Mouse (Mus musculus): Measurements from ENCODE around the gene Sass6. TPM values are rescaled to one million over a fixed set of nuclear protein-coding genes. Genes with fewer than 3 reads are reported as not detected.
"Not testable (repeated sequence)": the region's sequence is repeated elsewhere in the genome, so short reads cannot be mapped to it uniquely, and the experiment has no call there.

The Sass6 gene
- polyA plus RNA-seq, 1 experiment from 2014 or later: 13.5 TPM

- Histone ChIP-seq H3K27me3 (ENCODE audit: control insufficient read depth, insufficient read depth, low read length) (no peaks in the 10 kb centered on the region), H3K4me1 (ENCODE audit: control insufficient read depth in 2 of 2, insufficient read depth in 2 of 2, low read length in 2 of 2) (peaks cover 4 to 50% of the 10 kb centered on the region in 2 experiments), H3K9me3 (ENCODE audit: control insufficient read depth, low read length) (no peaks in the 10 kb centered on the region), H3K36me3 (ENCODE audit: control insufficient read depth, insufficient read depth, low read length) (no peaks in the 10 kb centered on the region), H3K4me2 (ENCODE audit: low read length) (no peak overlapping the region), H3K27ac (replicated peaks in 1 of 2; ENCODE audit: control insufficient read depth in 1 of 2, insufficient read depth in 1 of 2, low read depth in 2 of 2, low read length in 2 of 2) (0 out of 4 replicates have a peak overlapping the region, but pooled peaks of 1 of the 2 experiments have one; percentile 39), H3K9ac (ENCODE audit: low read length) (no peak overlapping the region), H3K4me3 (ENCODE audit: control insufficient read depth in 1 of 2, insufficient read depth in 1 of 2, low read depth in 1 of 2, low read length in 2 of 2) (no peak overlapping the region)
- 76% methylated on average over 7 of the region's 7 CpGs for WGBS
- ATAC-seq (ENCODE audit: insufficient number of reproducible peaks, insufficient read depth, low FRiP score, low read depth): no peak
Observed at GRCm38 (mm10) chr3:116656184-116656965, 61.6 kb downstream of the Sass6 start.

- peaks cover 3 to 44% of the 10 kb centered on the region in 2 experiments for H3K4me1 ChIP-seq (ENCODE audit: control insufficient read depth in 2 of 2, insufficient read depth in 2 of 2, low read length in 2 of 2)
- no peaks in the 10 kb centered on the region for H3K27me3 ChIP-seq (ENCODE audit: control insufficient read depth, insufficient read depth, low read length)
- H3K36me3 ChIP-seq (ENCODE audit: control insufficient read depth, insufficient read depth, low read length): no peaks in the 10 kb centered on the region
- no peak overlapping the region for H3K9ac ChIP-seq (ENCODE audit: low read length)
- H3K27ac ChIP-seq (replicated peaks in 1 of 2; ENCODE audit: control insufficient read depth in 1 of 2, insufficient read depth in 1 of 2, low read depth in 2 of 2, low read length in 2 of 2): no peak overlapping the region
- no peak overlapping the region for H3K4me2 ChIP-seq (ENCODE audit: low read length)
- no peak for ATAC-seq (ENCODE audit: insufficient number of reproducible peaks, insufficient read depth, low FRiP score, low read depth)
- WGBS: 84% methylated on average over 15 of the region's 15 CpGs
- no peak overlapping the region for H3K4me3 ChIP-seq (ENCODE audit: control insufficient read depth in 1 of 2, insufficient read depth in 1 of 2, low read depth in 1 of 2, low read length in 2 of 2)
- no peaks in the 10 kb centered on the region for H3K9me3 ChIP-seq (ENCODE audit: control insufficient read depth, low read length)
Observed at GRCm38 (mm10) chr3:116658928-116659565, 64.3 kb downstream of the Sass6 start.

GRCm38 (mm10) chr3:116659856-116660430 lies 65.2 kb downstream of the Sass6 start:
- H3K4me3 ChIP-seq (ENCODE audit: control insufficient read depth in 1 of 2, insufficient read depth in 1 of 2, low read depth in 1 of 2, low read length in 2 of 2): no peak overlapping the region
- ATAC-seq (ENCODE audit: insufficient number of reproducible peaks, insufficient read depth, low FRiP score, low read depth): no peak
- H3K27ac ChIP-seq (replicated peaks in 1 of 2; ENCODE audit: control insufficient read depth in 1 of 2, insufficient read depth in 1 of 2, low read depth in 2 of 2, low read length in 2 of 2): no peak overlapping the region
- H3K9ac ChIP-seq (ENCODE audit: low read length): no peak overlapping the region
- H3K4me2 ChIP-seq (ENCODE audit: low read length): peak overlapping the region; percentile 83; the same call in 1 of the 2 replicates
- H3K9me3 ChIP-seq (ENCODE audit: control insufficient read depth, low read length): no peaks in the 10 kb centered on the region
- WGBS: 67% methylated on average over 13 of the region's 13 CpGs
- H3K27me3 ChIP-seq (ENCODE audit: control insufficient read depth, insufficient read depth, low read length): no peaks in the 10 kb centered on the region
- no peaks in the 10 kb centered on the region for H3K36me3 ChIP-seq (ENCODE audit: control insufficient read depth, insufficient read depth, low read length)
- H3K4me1 ChIP-seq (ENCODE audit: control insufficient read depth in 2 of 2, insufficient read depth in 2 of 2, low read length in 2 of 2): peaks cover 3 to 44% of the 10 kb centered on the region in 2 experiments

- H3K27ac ChIP-seq (replicated peaks in 1 of 2; ENCODE audit: control insufficient read depth in 1 of 2, insufficient read depth in 1 of 2, low read depth in 2 of 2, low read length in 2 of 2): peak overlapping the region; percentile 92 to 94
- 5% methylated on average over 16 of the region's 16 CpGs for WGBS
- peak overlapping the region; percentile 97 to 98 for H3K4me3 ChIP-seq (ENCODE audit: control insufficient read depth in 1 of 2, insufficient read depth in 1 of 2, low read depth in 1 of 2, low read length in 2 of 2)
- H3K27me3 ChIP-seq (ENCODE audit: control insufficient read depth, insufficient read depth, low read length): no peaks in the 10 kb centered on the region
- peak overlapping the region; percentile 98 for H3K9ac ChIP-seq (ENCODE audit: low read length)
- no peaks in the 10 kb centered on the region for H3K9me3 ChIP-seq (ENCODE audit: control insufficient read depth, low read length)
- H3K36me3 ChIP-seq (ENCODE audit: control insufficient read depth, insufficient read depth, low read length): no peaks in the 10 kb centered on the region
- H3K4me2 ChIP-seq (ENCODE audit: low read length): peak overlapping the region; percentile 83
- peaks cover 3 to 40% of the 10 kb centered on the region in 2 experiments for H3K4me1 ChIP-seq (ENCODE audit: control insufficient read depth in 2 of 2, insufficient read depth in 2 of 2, low read length in 2 of 2)
- no peak for ATAC-seq (ENCODE audit: insufficient number of reproducible peaks, insufficient read depth, low FRiP score, low read depth)
Observed at GRCm38 (mm10) chr3:116661288-116661869, 66.6 kb downstream of the Sass6 start.

- ATAC-seq (ENCODE audit: insufficient number of reproducible peaks, insufficient read depth, low FRiP score, low read depth): peak; percentile 88
- Histone ChIP-seq H3K9ac (ENCODE audit: low read length) (peak overlapping the region; percentile 98), H3K36me3 (ENCODE audit: control insufficient read depth, insufficient read depth, low read length) (no peaks in the 10 kb centered on the region), H3K4me1 (ENCODE audit: control insufficient read depth in 2 of 2, insufficient read depth in 2 of 2, low read length in 2 of 2) (peaks cover 3 to 37% of the 10 kb centered on the region in 2 experiments), H3K27me3 (ENCODE audit: control insufficient read depth, insufficient read depth, low read length) (no peaks in the 10 kb centered on the region), H3K27ac (replicated peaks in 1 of 2; ENCODE audit: control insufficient read depth in 1 of 2, insufficient read depth in 1 of 2, low read depth in 2 of 2, low read length in 2 of 2) (peak overlapping the region; percentile 92 to 94), H3K9me3 (ENCODE audit: control insufficient read depth, low read length) (no peaks in the 10 kb centered on the region), H3K4me2 (ENCODE audit: low read length) (peak overlapping the region; percentile 83), H3K4me3 (ENCODE audit: control insufficient read depth in 1 of 2, insufficient read depth in 1 of 2, low read depth in 1 of 2, low read length in 2 of 2) (peak overlapping the region; percentile 97 to 98)
- under 1% methylated on average over 59 of the region's 68 CpGs for WGBS
Observed at GRCm38 (mm10) chr3:116661870-116662414, 67.2 kb downstream of the Sass6 start.

GRCm38 (mm10) chr3:116662463-116662863 lies 67.7 kb downstream of the Sass6 start, which contains the start of gene Mfsd14a:
Gene Mfsd14a (minus strand): TSS chr3:116662677.
- Histone ChIP-seq H3K9me3 (ENCODE audit: control insufficient read depth, low read length) (no peaks in the 10 kb centered on the region), H3K9ac (ENCODE audit: low read length) (peak within 1 kb of the TSS; percentile 98), H3K4me3 (ENCODE audit: control insufficient read depth in 1 of 2, insufficient read depth in 1 of 2, low read depth in 1 of 2, low read length in 2 of 2) (peak within 1 kb of the TSS; percentile 97 to 98), H3K27ac (replicated peaks in 1 of 2; ENCODE audit: control insufficient read depth in 1 of 2, insufficient read depth in 1 of 2, low read depth in 2 of 2, low read length in 2 of 2) (peak within 1 kb of the TSS; percentile 92 to 94), H3K4me1 (ENCODE audit: control insufficient read depth in 2 of 2, insufficient read depth in 2 of 2, low read length in 2 of 2) (peaks cover 3 to 35% of the 10 kb centered on the region in 2 experiments), H3K36me3 (ENCODE audit: control insufficient read depth, insufficient read depth, low read length) (no peaks in the 10 kb centered on the region), H3K4me2 (ENCODE audit: low read length) (peak within 1 kb of the TSS; percentile 83), H3K27me3 (ENCODE audit: control insufficient read depth, insufficient read depth, low read length) (no peaks in the 10 kb centered on the region)
- peak; percentile 100 for ATAC-seq (ENCODE audit: insufficient number of reproducible peaks, insufficient read depth, low FRiP score, low read depth)
- WGBS: under 1% methylated on average over 39 of the region's 39 CpGs

GRCm38 (mm10) chr3:116664281-116664680 lies 69.5 kb downstream of the Sass6 start:
- H3K4me2 ChIP-seq (ENCODE audit: low read length); ATAC-seq (ENCODE audit: insufficient number of reproducible peaks, insufficient read depth, low FRiP score, low read depth); H3K9ac ChIP-seq (ENCODE audit: low read length); H3K27me3 ChIP-seq (ENCODE audit: control insufficient read depth, insufficient read depth, low read length); H3K36me3 ChIP-seq (ENCODE audit: control insufficient read depth, insufficient read depth, low read length); H3K27ac ChIP-seq (replicated peaks in 1 of 2; ENCODE audit: control insufficient read depth in 1 of 2, insufficient read depth in 1 of 2, low read depth in 2 of 2, low read length in 2 of 2); H3K9me3 ChIP-seq (ENCODE audit: control insufficient read depth, low read length); H3K4me3 ChIP-seq (ENCODE audit: control insufficient read depth in 1 of 2, insufficient read depth in 1 of 2, low read depth in 1 of 2, low read length in 2 of 2): not testable (repeated sequence)
- 87% methylated on average over 9 of the region's 9 CpGs for WGBS
- H3K4me1 ChIP-seq (ENCODE audit: control insufficient read depth in 2 of 2, insufficient read depth in 2 of 2, low read length in 2 of 2): peaks cover 3 to 23% of the 10 kb centered on the region in 2 experiments; a peak in 3 of 4 replicates

All from heart, embryonic 14.5 days (tissue).